Mouse (Mus musculus) erythroblast, embryonic 14.5 days (primary cell): Measurements from ENCODE around the gene Cpa4.

Experiments used
- GATA1 ChIP-seq: IDR thresholded peaks from 2 replicates; pipeline ENCODE4 v1.6.1; 2012; ENCODE audit warnings: low read length, inconsistent platforms, mixed read lengths
- TAL1 ChIP-seq: IDR thresholded peaks from 3 replicates; pipeline ENCODE4 v1.6.1; 2012; ENCODE audit warnings: low read length, inconsistent platforms, mixed read lengths

DNA sequence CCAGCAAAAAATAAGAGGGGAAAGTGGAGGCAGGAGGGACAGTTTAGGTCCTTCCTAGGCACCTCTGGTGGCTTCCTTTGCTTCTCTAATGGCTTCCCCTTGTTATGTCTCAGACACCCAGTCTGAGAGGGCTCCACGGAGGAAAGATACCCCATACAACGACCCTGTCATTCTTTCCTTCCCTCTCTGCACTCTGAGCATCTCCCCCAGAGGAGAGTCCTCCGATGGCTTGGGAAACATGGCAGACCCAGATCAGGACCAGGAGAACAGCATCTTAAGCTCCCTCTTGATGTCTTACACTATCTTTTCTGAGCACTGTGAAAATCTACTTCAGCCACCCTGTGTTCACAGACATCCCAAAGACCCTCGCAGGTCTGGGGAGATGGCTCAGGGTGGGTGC, 47.6 kb downstream of the Cpa4 start:
- TF ChIP-seq GATA1 = no peak
- no peak for TF ChIP-seq TAL1
